Mouse (Mus musculus) heart, postnatal 0 days (tissue): ENCODE results near the gene Cstf2t. TPM values are rescaled to one million over a fixed set of nuclear protein-coding genes. Genes with fewer than 3 reads are reported as not detected.

Experiments
- ATAC-seq: fragments of 200-750 bp; cut with Nextera tagmentation; 2 replicates; pipeline ENCODE4 v1.8.0; 2017; ENCODE audit warnings: low read depth, moderate number of reproducible peaks, moderate library complexity; ENCODE audit not compliant: insufficient read depth
- DNase-seq: peaks from one replicate; pipeline ENCODE4 v3.0.0-alpha.2; 2016; ENCODE audit warnings: low spot score
- H3K27ac ChIP-seq: fragments of 300-500 bp; sonication (generic); 2 replicates; pipeline ENCODE4 v1.5.1; 2014; ENCODE audit warnings: low read depth, mild to moderate bottlenecking
- H3K27me3 ChIP-seq: fragments of 300-500 bp; sonication (generic); 2 replicates; pipeline ENCODE4 v1.6.1; 2014; ENCODE audit warnings: low read length, mixed read lengths; ENCODE audit not compliant: control insufficient read depth, insufficient read depth
- H3K36me3 ChIP-seq: fragments of 300-500 bp; sonication (generic); replicated peaks from 2 replicates; pipeline ENCODE4 v1.6.1; 2014; ENCODE audit warnings: low read length, mixed read lengths; ENCODE audit not compliant: control insufficient read depth, insufficient read depth
- H3K4me1 ChIP-seq: fragments of 300-500 bp; sonication (generic); 2 replicates; pipeline ENCODE4 v1.6.1; 2014; ENCODE audit warnings: antibody characterized with exemption; ENCODE audit not compliant: control insufficient read depth, insufficient read depth
- H3K4me2 ChIP-seq: fragments of 300-500 bp; sonication (generic); 2 replicates; pipeline ENCODE4 v1.6.1; 2014; ENCODE audit warnings: low read depth, mild to moderate bottlenecking, low read length, moderate library complexity
- H3K4me3 ChIP-seq: fragments of 300-500 bp; sonication (generic); 2 replicates; pipeline ENCODE4 v1.5.1; 2014; ENCODE audit warnings: low read depth, low read length
- H3K9ac ChIP-seq: fragments of 300-500 bp; sonication (generic); replicated peaks from 2 replicates; pipeline ENCODE4 v1.6.1; 2014; ENCODE audit warnings: low read depth, low read length, mixed read lengths
- H3K9me3 ChIP-seq: fragments of 300-500 bp; sonication (generic); replicated peaks from 2 replicates; pipeline ENCODE4 v1.6.1; 2016; ENCODE audit warnings: low read length; ENCODE audit not compliant: control insufficient read depth
- CTCF ChIP-seq: IDR thresholded peaks from 2 replicates; pipeline ENCODE4 v1.5.1; 2016; ENCODE audit warnings: antibody characterized with exemption, control low read depth, low read depth
- EP300 ChIP-seq: IDR thresholded peaks from 2 replicates; pipeline ENCODE4 v1.6.1; 2016; ENCODE audit warnings: antibody characterized with exemption, low read depth
- WGBS: fragments of 180-500 bp; shearing (Covaris S2); extraction: QIAGEN DNeasy Blood & Tissue Kit; methylation state at CpG from one replicate; pipeline ENCODE4 v1.1.7; 2014; 5-methylcytosine and 5-hydroxymethylcytosine counted together
- polyA plus RNA-seq: library from polyadenylated mRNA; unstranded; fragments of >200 nt; fragmentation: Nextera tagmentation; extraction: Ambion mirVana; gene quantifications from 2 replicates; pipeline ENCODE4 v1.2.1, GENCODE M21; 2015
- total RNA-seq: library from RNA; depleted of rRNA; stranded (reverse); fragments of >200 nt; gene quantifications from 2 replicates; pipeline ENCODE4 v1.2.3, GENCODE M21; 2014; ENCODE audit warnings: low replicate concordance

Gene Cstf2t
- total and polyA plus RNA-seq, 2 experiments from 2014 or later: 34.8 to 38.8 TPM

DNA sequence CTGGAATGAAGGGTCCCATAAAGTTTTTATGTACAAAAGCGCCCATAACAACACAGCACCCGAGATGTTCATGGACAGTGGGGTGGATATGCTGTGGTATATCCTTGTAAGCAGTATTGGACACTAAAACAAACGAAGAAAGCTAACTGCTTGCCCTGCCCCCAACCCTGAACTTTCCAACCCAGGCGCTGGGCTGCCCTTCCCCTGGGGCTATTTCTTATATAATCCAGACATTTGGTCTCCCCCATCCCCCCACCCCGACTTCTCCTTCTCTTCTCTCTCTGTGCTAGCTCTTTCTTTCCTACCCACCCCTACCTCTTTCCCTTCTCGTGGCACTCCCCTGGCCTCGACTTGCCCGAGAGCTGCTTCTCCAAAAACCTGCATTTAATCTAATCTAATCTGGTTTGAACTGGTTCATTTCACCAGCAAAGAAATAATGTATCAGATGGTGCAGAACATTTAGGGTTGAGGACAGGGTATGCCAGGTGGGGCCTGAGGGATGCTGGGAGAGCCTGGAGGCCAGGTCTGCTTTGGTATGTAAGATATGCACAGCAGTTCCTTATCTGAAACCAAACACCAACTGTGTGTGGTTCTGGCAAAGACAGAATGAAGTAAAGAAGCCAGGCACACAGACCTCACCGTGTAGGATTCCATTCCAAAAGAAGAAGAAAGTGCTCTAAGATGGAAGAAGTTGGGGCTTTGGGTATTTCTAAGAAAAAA is 24.4 kb downstream of the Cstf2t start:
- WGBS: 30% methylated on average over 9 of the region's 9 CpGs
- ATAC-seq (no peak), DNase-seq (no peak)
- H3K27me3 ChIP-seq: no peaks in the 10 kb centered on the region
- no peaks in the 10 kb centered on the region for H3K4me1 ChIP-seq
- H3K4me2 ChIP-seq: no peak overlapping the region
- no peak overlapping the region for H3K9ac ChIP-seq
- no peaks in the 10 kb centered on the region for H3K9me3 ChIP-seq
- no peaks in the 10 kb centered on the region for H3K36me3 ChIP-seq
- no peak overlapping the region for H3K27ac ChIP-seq
- TF ChIP-seq EP300: no peak
- no peak for TF ChIP-seq CTCF
- no peak overlapping the region for H3K4me3 ChIP-seq

DNA sequence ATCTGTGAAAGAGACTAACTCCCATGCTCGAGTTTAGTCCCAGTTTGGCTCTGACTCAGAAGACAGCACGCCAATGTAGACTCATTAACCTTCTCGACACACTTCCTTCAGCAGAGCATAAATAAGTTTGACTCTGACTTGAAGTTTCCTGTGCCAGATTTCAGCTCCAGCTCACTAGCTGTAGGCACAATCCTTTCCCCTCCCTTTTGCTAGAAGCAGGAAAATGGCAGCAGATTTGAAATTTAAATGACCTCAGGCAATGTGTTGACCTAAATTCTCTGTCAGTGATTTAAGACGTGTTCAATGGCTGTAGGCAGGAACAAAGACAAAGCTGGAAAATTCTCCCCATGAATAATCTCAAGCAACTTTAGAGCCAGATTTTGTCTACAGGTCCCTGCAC is 32.1 kb downstream of the Cstf2t start:
- ATAC-seq (no peak), DNase-seq (no peak)
- 49% methylated on average over 4 of the region's 4 CpGs for WGBS

DNA sequence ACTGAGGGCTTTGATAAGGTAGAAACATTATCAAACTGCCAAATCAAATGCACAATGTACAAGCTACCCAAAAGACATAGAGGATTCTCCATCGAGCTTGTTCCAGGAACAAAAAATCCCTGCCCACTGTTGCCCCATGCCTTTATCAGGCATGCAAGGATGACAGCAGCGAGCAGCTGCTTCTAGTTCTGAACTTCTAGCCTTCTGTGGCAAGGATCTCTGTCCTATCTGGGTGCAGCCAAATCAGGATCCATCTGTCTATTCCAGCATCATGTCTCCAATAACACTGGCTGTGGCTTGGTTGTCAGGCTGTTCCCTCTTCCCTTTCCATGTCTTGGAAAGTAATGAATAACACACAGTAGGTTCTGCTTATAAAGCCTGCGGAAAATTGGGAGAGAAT is 42.0 kb downstream of the Cstf2t start:
- no peak overlapping the region for H3K9ac ChIP-seq
- no peaks in the 10 kb centered on the region for H3K27me3 ChIP-seq
- WGBS: 80% methylated on average over 3 of the region's 3 CpGs
- ATAC-seq: no peak
- DNase-seq: no peak
- no peak overlapping the region for H3K27ac ChIP-seq
- TF ChIP-seq CTCF (no peak), EP300 (no peak)
- H3K9me3 ChIP-seq: no peaks in the 10 kb centered on the region
- no peak overlapping the region for H3K4me3 ChIP-seq
- no peaks in the 10 kb centered on the region for H3K4me1 ChIP-seq
- no peaks in the 10 kb centered on the region for H3K36me3 ChIP-seq
- no peak overlapping the region for H3K4me2 ChIP-seq

More for the DNA sequence above, 32.1 kb downstream of the Cstf2t start:
- H3K9me3 ChIP-seq: no peaks in the 10 kb centered on the region
- H3K9ac ChIP-seq: no peak overlapping the region
- H3K27me3 ChIP-seq: no peaks in the 10 kb centered on the region
- H3K27ac ChIP-seq: no peak overlapping the region
- H3K4me1 ChIP-seq: no peaks in the 10 kb centered on the region
- H3K36me3 ChIP-seq: no peaks in the 10 kb centered on the region
- no peak overlapping the region for H3K4me2 ChIP-seq
- TF ChIP-seq CTCF (no peak), EP300 (no peak)
- no peak overlapping the region for H3K4me3 ChIP-seq

DNA sequence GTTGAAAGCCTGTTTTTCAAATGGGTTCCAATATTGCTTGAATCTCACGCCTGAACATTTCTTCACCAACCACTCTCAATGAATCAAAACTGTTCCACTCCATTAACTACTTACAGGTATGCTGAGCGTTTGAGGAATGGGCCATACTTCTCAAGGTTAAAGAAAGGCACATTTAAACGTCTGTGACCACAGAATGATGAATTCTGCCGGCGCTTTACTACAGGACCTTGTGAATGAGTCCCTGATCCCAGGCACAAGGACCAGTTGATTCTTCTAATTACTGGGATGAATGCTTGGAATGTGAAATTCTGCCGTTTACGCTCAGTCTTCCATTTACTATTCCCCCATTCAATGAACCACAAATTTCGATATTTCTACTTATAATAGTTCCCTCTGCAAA is 50.0 kb downstream of the Cstf2t start:
- H3K27ac ChIP-seq: no peak overlapping the region
- no peaks in the 10 kb centered on the region for H3K27me3 ChIP-seq
- H3K4me1 ChIP-seq: no peaks in the 10 kb centered on the region
- TF ChIP-seq CTCF: no peak
- TF ChIP-seq EP300: no peak
- ATAC-seq (no peak), DNase-seq (no peak)
- WGBS: 78% methylated on average over 8 of the region's 8 CpGs
- no peaks in the 10 kb centered on the region for H3K36me3 ChIP-seq
- H3K9ac ChIP-seq: no peak overlapping the region
- H3K4me3 ChIP-seq: no peak overlapping the region
- H3K9me3 ChIP-seq: no peaks in the 10 kb centered on the region
- no peak overlapping the region for H3K4me2 ChIP-seq

DNA sequence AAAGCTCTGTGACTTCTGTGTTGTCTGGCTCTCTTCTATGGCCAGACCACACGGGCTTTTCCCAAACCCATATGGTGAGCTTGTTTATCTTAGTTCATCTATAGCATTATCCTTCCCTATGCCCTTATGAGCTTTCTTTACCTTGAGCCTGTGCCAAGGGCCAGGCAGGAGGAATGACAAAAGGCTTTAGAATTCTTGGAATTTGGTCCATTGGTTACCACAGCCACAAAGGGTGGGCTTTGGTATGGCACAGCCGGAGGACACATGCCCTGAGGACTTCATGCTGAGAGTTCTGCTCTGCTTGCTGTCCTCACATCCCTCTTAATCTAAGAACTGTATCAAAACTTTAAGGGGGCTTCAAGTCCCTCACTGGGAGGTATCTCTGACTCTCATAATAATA is 53.7 kb downstream of the Cstf2t start:
- Histone ChIP-seq H3K36me3 (no peaks in the 10 kb centered on the region), H3K27ac (no peak overlapping the region), H3K9me3 (no peaks in the 10 kb centered on the region), H3K4me1 (no peaks in the 10 kb centered on the region), H3K4me2 (no peak overlapping the region), H3K27me3 (no peaks in the 10 kb centered on the region), H3K4me3 (no peak overlapping the region), H3K9ac (no peak overlapping the region)
- TF ChIP-seq EP300 (no peak), CTCF (no peak)
- DNase-seq: no peak
- no peak for ATAC-seq
- WGBS: 25% methylated on average over 2 of the region's 2 CpGs
